Mouse (Mus musculus): Measurements from ENCODE around the gene Lipc.
"Not testable (repeated sequence)": the region's sequence is repeated elsewhere in the genome, so short reads cannot be mapped to it uniquely, and the experiment has no call there.

Gene Lipc

GRCm38 (mm10) chr9:70854950-70855349, 97.1 kb downstream of the Lipc start:
- no peak for DNase-seq

GRCm38 (mm10) chr9:70853081-70853480, 98.9 kb downstream of the Lipc start:
- DNase-seq = not testable (repeated sequence)

- no peak for DNase-seq
Measured at GRCm38 (mm10) chr9:70851533-70851932, 100.5 kb downstream of the Lipc start.

GRCm38 (mm10) chr9:70848135-70848770, 103.8 kb downstream of the Lipc start:
- DNase-seq = peak; percentile 40

DNA sequence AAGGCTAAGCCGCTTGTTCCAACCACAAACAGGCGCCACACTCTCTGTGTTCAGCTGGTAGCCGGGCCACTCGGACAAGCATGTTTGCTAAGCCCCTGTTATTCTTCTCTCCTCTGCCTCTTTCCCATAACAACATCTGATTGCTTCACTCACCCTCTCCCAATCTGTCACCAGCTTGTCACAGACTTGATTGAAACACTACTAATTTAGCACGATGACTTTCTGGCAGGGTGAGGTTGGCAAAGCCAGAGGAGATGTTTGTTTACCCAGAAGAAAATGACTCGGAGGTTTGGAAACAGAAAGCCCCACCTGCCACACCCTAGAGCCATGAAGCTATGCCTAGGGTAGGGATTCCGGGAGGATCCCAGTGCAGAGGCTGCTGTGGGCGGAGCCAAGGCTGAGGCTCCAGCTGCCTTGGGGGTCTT, 104.4 kb downstream of the Lipc start:
- peak; percentile 15 for DNase-seq

- no peak for DNase-seq
Measured at GRCm38 (mm10) chr9:70843270-70843669, 108.8 kb downstream of the Lipc start.

- DNase-seq = no peak
Measured at GRCm38 (mm10) chr9:70842300-70842941, 109.6 kb downstream of the Lipc start.

- no peak for DNase-seq
Measured at GRCm38 (mm10) chr9:70841426-70842215, 110.4 kb downstream of the Lipc start.

DNA sequence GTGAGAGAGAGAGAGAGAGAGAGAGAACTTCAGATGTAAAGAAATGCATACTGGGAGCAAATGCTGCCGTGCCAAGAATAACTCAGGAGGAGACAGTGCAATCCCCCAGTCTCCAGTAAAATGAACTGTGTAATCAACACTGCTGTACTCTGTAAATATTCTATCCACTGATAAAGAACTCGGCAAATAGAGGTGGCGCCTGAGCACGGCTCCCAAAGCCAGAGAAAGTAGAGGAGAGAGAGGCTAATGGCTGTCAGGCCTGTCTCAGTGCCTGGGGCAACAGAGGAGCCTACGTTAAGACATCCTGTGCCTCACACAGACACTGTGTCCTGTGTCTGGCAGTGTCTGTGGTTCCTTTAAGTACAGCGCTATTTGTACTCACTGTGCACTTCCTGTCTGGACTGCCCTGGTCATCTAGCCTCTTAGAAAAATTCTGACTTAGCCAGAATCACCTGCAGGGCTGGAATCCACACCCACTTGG, 111.1 kb downstream of the Lipc start:
- no peak for DNase-seq

DNA sequence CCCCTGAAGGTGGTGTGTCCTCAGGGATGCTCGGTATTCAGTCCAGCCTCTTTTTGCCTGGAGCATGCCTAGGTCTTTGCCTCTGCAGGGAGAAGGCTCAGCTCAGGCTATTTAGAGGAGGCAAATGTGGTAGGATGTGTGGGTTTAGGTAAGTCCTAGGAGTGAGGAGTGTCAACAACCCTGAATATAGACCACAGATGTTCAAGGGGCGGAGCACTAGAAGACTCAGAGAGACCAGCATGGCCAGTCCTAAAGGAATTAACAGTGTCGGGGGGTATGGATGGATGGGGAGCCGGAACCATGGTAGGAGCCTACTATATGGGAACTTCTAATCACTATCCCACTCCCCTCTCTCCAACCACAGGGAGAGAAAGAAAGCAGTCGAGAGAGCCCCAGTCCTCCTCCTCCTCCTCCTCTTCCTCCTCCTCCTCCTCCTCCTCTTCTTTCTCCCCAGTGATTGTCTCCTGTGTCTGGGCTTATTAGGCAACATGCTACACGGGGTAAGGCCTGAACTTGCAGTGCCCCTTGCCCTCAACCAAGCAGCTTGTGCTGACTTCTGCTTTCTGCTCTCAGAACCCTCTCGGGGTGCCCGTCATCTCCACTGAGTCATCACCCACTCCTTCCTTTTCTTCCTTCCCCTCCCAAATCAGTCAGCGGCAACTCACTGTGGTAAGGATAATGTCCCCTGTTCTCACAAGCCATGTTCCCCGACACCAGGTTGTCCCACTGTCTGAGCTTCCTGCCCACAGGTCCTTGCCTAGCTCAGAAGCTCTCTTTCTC, 113.7 kb downstream of the Lipc start:
- no peak for DNase-seq

GRCm38 (mm10) chr9:70834730-70835154, 117.3 kb downstream of the Lipc start:
- peak; percentile 39 for DNase-seq

GRCm38 (mm10) chr9:70834217-70834616, 117.8 kb downstream of the Lipc start:
- DNase-seq = no peak

DNA sequence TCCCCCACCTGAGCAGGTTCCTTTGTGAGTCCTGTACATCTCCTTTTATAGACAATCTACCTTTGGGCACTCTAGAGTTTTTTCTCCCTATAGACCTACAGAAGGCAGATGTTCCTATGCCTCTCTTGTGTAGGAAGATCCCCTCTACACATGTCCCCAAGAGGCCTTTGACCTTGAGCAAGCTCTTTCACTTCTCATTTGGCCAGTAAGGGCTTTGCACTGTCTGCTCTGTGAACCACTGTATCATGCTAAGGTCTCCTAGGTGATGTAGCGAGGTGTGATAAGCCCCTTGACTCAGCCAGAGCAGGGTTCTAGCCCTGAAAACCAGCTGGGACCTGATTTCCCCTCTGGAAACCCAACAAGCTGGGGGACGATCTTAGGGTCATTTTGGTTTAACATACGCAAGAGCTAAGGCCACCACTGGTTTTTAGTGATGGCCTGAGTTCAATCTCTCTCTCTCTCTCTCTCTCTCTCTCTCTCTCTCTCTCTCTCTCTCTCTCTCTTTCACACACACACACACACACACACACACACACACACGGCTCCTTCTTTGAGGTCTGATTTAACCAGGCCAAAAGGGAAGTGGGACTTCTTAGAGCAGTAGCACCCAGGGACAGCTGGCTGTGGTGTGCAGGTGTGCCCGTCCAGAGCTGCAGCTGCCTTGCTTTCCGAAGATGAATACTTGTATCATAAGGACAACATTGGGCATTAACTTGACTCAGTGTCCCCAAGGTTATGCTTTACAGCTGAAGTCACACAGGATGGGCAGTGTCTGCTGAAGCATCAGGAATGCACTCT, 118.7 kb downstream of the Lipc start:
- DNase-seq = no peak

- no peak for DNase-seq
Measured at GRCm38 (mm10) chr9:70832231-70832630, 119.8 kb downstream of the Lipc start.

GRCm38 (mm10) chr9:70830844-70831529, 121.0 kb downstream of the Lipc start:
- DNase-seq = no peak

- no peak for DNase-seq
Measured at GRCm38 (mm10) chr9:70829784-70830488, 122.1 kb downstream of the Lipc start.

GRCm38 (mm10) chr9:70827911-70828310, 124.1 kb downstream of the Lipc start:
- DNase-seq = no peak

GRCm38 (mm10) chr9:70824103-70824502, 127.9 kb downstream of the Lipc start:
- DNase-seq = no peak

DNA sequence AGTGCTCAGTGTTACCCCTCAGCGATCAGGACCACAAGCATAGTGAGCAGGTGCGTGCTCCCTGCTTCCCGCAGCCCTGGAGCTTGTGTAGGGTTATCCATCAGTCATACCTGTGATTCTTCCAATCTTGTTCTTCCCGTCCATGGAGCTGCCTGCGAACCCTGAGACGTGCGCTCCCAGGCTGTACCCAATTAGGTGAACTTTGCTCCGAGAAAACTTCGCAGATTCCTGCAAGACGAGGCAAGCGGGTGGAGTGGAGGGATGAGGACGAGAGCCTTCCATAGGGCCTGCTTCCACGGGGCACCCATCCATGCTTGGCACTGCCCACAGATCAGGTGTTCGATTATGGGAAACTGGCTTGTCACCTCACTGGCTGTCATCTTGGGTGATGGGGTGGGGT, 133.3 kb downstream of the Lipc start:
- DNase-seq = no peak

DNA sequence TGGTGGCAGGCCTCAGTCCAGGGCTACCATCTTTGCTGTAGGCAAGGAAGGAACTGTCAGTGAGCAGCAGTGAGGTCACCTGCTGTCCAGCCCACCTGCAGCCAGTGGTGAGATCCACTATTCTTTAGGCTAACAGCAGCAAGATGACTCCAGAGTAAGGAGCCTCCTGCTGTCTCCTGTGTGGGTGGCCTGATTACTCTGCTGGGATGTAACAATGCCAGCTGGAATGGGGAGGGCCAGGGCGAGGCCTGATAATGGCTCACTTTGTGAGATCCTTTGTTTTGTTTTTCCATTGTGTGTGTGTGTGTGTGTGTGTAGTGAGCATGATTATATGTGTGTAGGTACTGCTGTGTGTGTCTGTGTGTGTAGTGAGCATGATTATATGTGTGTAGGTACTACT, 134.6 kb downstream of the Lipc start:
- no peak for DNase-seq

Measured in right cerebral cortex, postnatal 4 days (tissue).